Mouse (Mus musculus) stomach, postnatal 0 days (tissue): Measurements from ENCODE around the gene Gm13289. TPM values are rescaled to one million over a fixed set of nuclear protein-coding genes. Genes with fewer than 3 reads are reported as not detected.
"Not testable (repeated sequence)": the region's sequence is repeated elsewhere in the genome, so short reads cannot be mapped to it uniquely, and the experiment has no call there.

ENCODE experiments used
- ATAC-seq: fragments of 200-750 bp; cut with Nextera tagmentation; 2 replicates; pipeline ENCODE4 v1.8.0; 2017; ENCODE audit not compliant: low FRiP score, low TSS enrichment
- DNase-seq: peaks from one replicate; pipeline ENCODE4 v3.0.0-alpha.2; 2016; ENCODE audit warnings: low spot score
- H3K27ac ChIP-seq: fragments of 300-500 bp; sonication (generic); replicated peaks from 2 replicates; pipeline ENCODE4 v1.5.1; 2014; ENCODE audit warnings: mild to moderate bottlenecking, control low read depth
- H3K27me3 ChIP-seq: fragments of 300-500 bp; sonication (generic); 2 replicates; pipeline ENCODE4 v1.6.1; 2014; ENCODE audit warnings: low read length; ENCODE audit not compliant: control insufficient read depth, insufficient read depth
- H3K36me3 ChIP-seq: fragments of 300-500 bp; sonication (generic); 2 replicates; pipeline ENCODE4 v1.6.1; 2014; ENCODE audit warnings: low read length, mixed read lengths; ENCODE audit not compliant: control insufficient read depth, insufficient read depth
- H3K4me1 ChIP-seq: fragments of 300-500 bp; sonication (generic); replicated peaks from 2 replicates; pipeline ENCODE4 v1.6.1; 2014; ENCODE audit warnings: antibody characterized with exemption; ENCODE audit not compliant: control insufficient read depth, insufficient read depth
- H3K4me2 ChIP-seq: fragments of 300-500 bp; sonication (generic); replicated peaks from 2 replicates; pipeline ENCODE4 v1.6.1; 2014; ENCODE audit warnings: low read depth, mild to moderate bottlenecking, control low read depth, moderate library complexity
- H3K4me3 ChIP-seq: fragments of 300-500 bp; sonication (generic); 2 replicates; pipeline ENCODE4 v1.5.1; 2014; ENCODE audit warnings: low read depth, low read length, control low read depth
- H3K9ac ChIP-seq: fragments of 300-500 bp; sonication (generic); 2 replicates; pipeline ENCODE4 v1.6.1; 2014; ENCODE audit warnings: mild to moderate bottlenecking, low read length, control low read depth, mixed read lengths
- H3K9me3 ChIP-seq: fragments of 300-500 bp; sonication (generic); 2 replicates; pipeline ENCODE4 v1.6.1; 2016; ENCODE audit warnings: low read length; ENCODE audit not compliant: control insufficient read depth
- CTCF ChIP-seq: IDR thresholded peaks from 2 replicates; pipeline ENCODE4 v1.5.1; 2016; ENCODE audit warnings: antibody characterized with exemption, low read depth, mild to moderate bottlenecking, moderate library complexity
- EP300 ChIP-seq: optimal IDR thresholded peaks from 2 replicates; pipeline ENCODE3; 2016; ENCODE audit warnings: antibody characterized with exemption
- WGBS: fragments of 180-500 bp; shearing (Covaris S2); extraction: QIAGEN DNeasy Blood & Tissue Kit; methylation state at CpG from one replicate; pipeline ENCODE4 v1.1.7; 2014; 5-methylcytosine and 5-hydroxymethylcytosine counted together
- polyA plus RNA-seq: library from polyadenylated mRNA; unstranded; fragments of >200 nt; fragmentation: Nextera tagmentation; extraction: Ambion mirVana; gene quantifications from 2 replicates; pipeline ENCODE4 v1.2.1, GENCODE M21; 2015

Gm13289 gene
- polyA plus RNA-seq: not detected in 2 replicates

GRCm38 (mm10) chr4:88776622-88777021 is at the start of gene Gm13289:
Gm13289 (plus strand) TSS chr4:88776922.
- not testable (repeated sequence) for H3K4me1 ChIP-seq, DNase-seq, H3K9ac ChIP-seq, ATAC-seq, H3K36me3 ChIP-seq, H3K4me3 ChIP-seq, H3K27me3 ChIP-seq, H3K4me2 ChIP-seq, H3K9me3 ChIP-seq, H3K27ac ChIP-seq
- no CpG with 5 or more reads among the region's 29 CpGs for WGBS

GRCm38 (mm10) chr4:88727324-88727723 is 49.4 kb upstream of the Gm13289 start:
- Histone ChIP-seq H3K9ac (no peak overlapping the region), H3K36me3 (no peaks in the 10 kb centered on the region), H3K4me3 (no peak overlapping the region), H3K4me2 (no peak overlapping the region), H3K27ac (no peak overlapping the region), H3K9me3 (no peaks in the 10 kb centered on the region), H3K27me3 (no peaks in the 10 kb centered on the region), H3K4me1 (no peaks in the 10 kb centered on the region)
- WGBS: 0% methylated on average over 1 of the region's 1 CpGs
- TF ChIP-seq EP300: no peak
- TF ChIP-seq CTCF: peak; percentile 82
- DNase-seq (peak; percentile 36), ATAC-seq (no peak)

- ATAC-seq (no peak), DNase-seq (peak; percentile 85)
- no peak overlapping the region for H3K9ac ChIP-seq
- H3K4me3 ChIP-seq: no peak overlapping the region
- H3K4me1 ChIP-seq: no peaks in the 10 kb centered on the region
- no peaks in the 10 kb centered on the region for H3K27me3 ChIP-seq
- TF ChIP-seq CTCF (peak; percentile 93), EP300 (no peak)
- no peak overlapping the region for H3K4me2 ChIP-seq
- WGBS: 3% methylated on average over 2 of the region's 2 CpGs
- no peaks in the 10 kb centered on the region for H3K36me3 ChIP-seq
- H3K9me3 ChIP-seq: no peaks in the 10 kb centered on the region
- H3K27ac ChIP-seq: no peak overlapping the region
These were observed 38.2 kb upstream of the Gm13289 start for GRCm38 (mm10) chr4:88738480-88738879.

GRCm38 (mm10) chr4:88739036-88739435 is 37.7 kb upstream of the Gm13289 start:
- ATAC-seq: no peak
- WGBS: 84% methylated on average over 6 of the region's 6 CpGs
- H3K4me2 ChIP-seq: no peak overlapping the region
- no peak overlapping the region for H3K27ac ChIP-seq
- no peaks in the 10 kb centered on the region for H3K4me1 ChIP-seq
- H3K27me3 ChIP-seq: no peaks in the 10 kb centered on the region
- no peak for DNase-seq
- no peaks in the 10 kb centered on the region for H3K9me3 ChIP-seq
- TF ChIP-seq EP300 (no peak), CTCF (no peak)
- H3K9ac ChIP-seq: no peak overlapping the region
- H3K4me3 ChIP-seq: no peak overlapping the region
- H3K36me3 ChIP-seq: no peaks in the 10 kb centered on the region

- Histone ChIP-seq H3K4me1 (no peaks in the 10 kb centered on the region), H3K9me3 (no peaks in the 10 kb centered on the region), H3K36me3 (no peaks in the 10 kb centered on the region), H3K27me3 (no peaks in the 10 kb centered on the region), H3K4me2 (no peak overlapping the region), H3K9ac (no peak overlapping the region), H3K27ac (no peak overlapping the region), H3K4me3 (no peak overlapping the region)
- no peak for DNase-seq
- TF ChIP-seq EP300 (no peak), CTCF (no peak)
- no peak for ATAC-seq
- 87% methylated on average over 4 of the region's 4 CpGs for WGBS
These were observed 35.3 kb upstream of the Gm13289 start for GRCm38 (mm10) chr4:88741426-88741825.

GRCm38 (mm10) chr4:88742771-88743371 is 33.9 kb upstream of the Gm13289 start:
- H3K9ac ChIP-seq: no peak overlapping the region

More at GRCm38 (mm10) chr4:88742771-88743371, 33.9 kb upstream of the Gm13289 start:
- DNase-seq (no peak), ATAC-seq (no peak)
- H3K4me2 ChIP-seq: no peak overlapping the region
- no peaks in the 10 kb centered on the region for H3K4me1 ChIP-seq
- H3K9me3 ChIP-seq: no peaks in the 10 kb centered on the region
- no peak overlapping the region for H3K4me3 ChIP-seq
- no peaks in the 10 kb centered on the region for H3K27me3 ChIP-seq
- H3K36me3 ChIP-seq: no peaks in the 10 kb centered on the region
- 47% methylated on average over 7 of the region's 7 CpGs for WGBS
- H3K27ac ChIP-seq: 0 out of 2 replicates have a peak overlapping the region, but pooled peaks have one; percentile 40
- TF ChIP-seq EP300 (no peak), CTCF (peak; percentile 58)
